Mouse (Mus musculus): Measurements from ENCODE around the gene Plxdc1. TPM values are rescaled to one million over a fixed set of nuclear protein-coding genes. Genes with fewer than 3 reads are reported as not detected.

The Plxdc1 gene
- polyA plus RNA-seq, 1 experiment from 2014 or later, result 0.38 TPM

- Histone ChIP-seq H3K4me1 (ENCODE audit: control insufficient read depth, insufficient read depth, low read length) (no peaks in the 10 kb centered on the region), H3K9ac (replicated peaks; ENCODE audit: low read depth, low read length) (no peak overlapping the region), H3K9me3 (ENCODE audit: control insufficient read depth, low read depth, low read length) (no peaks in the 10 kb centered on the region; the same call in 1 of the 2 replicates), H3K36me3 (ENCODE audit: control insufficient read depth, insufficient read depth, low read length) (no peaks in the 10 kb centered on the region), H3K4me3 (ENCODE audit: low read depth, low read length) (no peak overlapping the region), H3K4me2 (replicated peaks; ENCODE audit: low read depth, low read length) (no peak overlapping the region), H3K27ac (ENCODE audit: low read length) (no peak overlapping the region), H3K27me3 (ENCODE audit: control insufficient read depth, insufficient read depth, low read length) (no peaks in the 10 kb centered on the region)
- ATAC-seq (ENCODE audit: insufficient number of reproducible peaks, insufficient read depth, low FRiP score, low read depth), result no peak
- WGBS, result 90% methylated on average over 6 of the region's 6 CpGs
These were observed 70.2 kb downstream of the Plxdc1 start for GRCm38 (mm10) chr11:97915974-97916503.

GRCm38 (mm10) chr11:97915471-97915870, 70.8 kb downstream of the Plxdc1 start:
- WGBS, result 92% methylated on average over 2 of the region's 2 CpGs
- no peak overlapping the region for H3K4me3 ChIP-seq (ENCODE audit: low read depth, low read length)
- no peaks in the 10 kb centered on the region for H3K27me3 ChIP-seq (ENCODE audit: control insufficient read depth, insufficient read depth, low read length)
- no peak overlapping the region for H3K27ac ChIP-seq (ENCODE audit: low read length)
- H3K36me3 ChIP-seq (ENCODE audit: control insufficient read depth, insufficient read depth, low read length), result no peaks in the 10 kb centered on the region
- no peaks in the 10 kb centered on the region for H3K4me1 ChIP-seq (ENCODE audit: control insufficient read depth, insufficient read depth, low read length)
- no peak for ATAC-seq (ENCODE audit: insufficient number of reproducible peaks, insufficient read depth, low FRiP score, low read depth)
- no peak overlapping the region for H3K4me2 ChIP-seq (replicated peaks; ENCODE audit: low read depth, low read length)
- H3K9ac ChIP-seq (replicated peaks; ENCODE audit: low read depth, low read length), result no peak overlapping the region
- H3K9me3 ChIP-seq (ENCODE audit: control insufficient read depth, low read depth, low read length), result no peaks in the 10 kb centered on the region; the same call in 1 of the 2 replicates

GRCm38 (mm10) chr11:97913111-97913510, 73.1 kb downstream of the Plxdc1 start:
- H3K27me3 ChIP-seq (ENCODE audit: control insufficient read depth, insufficient read depth, low read length), result no peaks in the 10 kb centered on the region
- 79% methylated on average over 14 of the region's 14 CpGs for WGBS
- no peaks in the 10 kb centered on the region for H3K36me3 ChIP-seq (ENCODE audit: control insufficient read depth, insufficient read depth, low read length)
- H3K27ac ChIP-seq (ENCODE audit: low read length), result no peak overlapping the region
- no peak overlapping the region for H3K4me3 ChIP-seq (ENCODE audit: low read depth, low read length)
- H3K4me1 ChIP-seq (ENCODE audit: control insufficient read depth, insufficient read depth, low read length), result no peaks in the 10 kb centered on the region
- no peak for ATAC-seq (ENCODE audit: insufficient number of reproducible peaks, insufficient read depth, low FRiP score, low read depth)
- no peak overlapping the region for H3K9ac ChIP-seq (replicated peaks; ENCODE audit: low read depth, low read length)
- no peaks in the 10 kb centered on the region; the same call in 1 of the 2 replicates for H3K9me3 ChIP-seq (ENCODE audit: control insufficient read depth, low read depth, low read length)
- H3K4me2 ChIP-seq (replicated peaks; ENCODE audit: low read depth, low read length), result no peak overlapping the region

- no peak overlapping the region for H3K27ac ChIP-seq (ENCODE audit: low read length)
- H3K4me2 ChIP-seq (replicated peaks; ENCODE audit: low read depth, low read length), result no peak overlapping the region
- H3K9ac ChIP-seq (replicated peaks; ENCODE audit: low read depth, low read length), result no peak overlapping the region
- ATAC-seq (ENCODE audit: insufficient number of reproducible peaks, insufficient read depth, low FRiP score, low read depth), result no peak
- no peaks in the 10 kb centered on the region for H3K27me3 ChIP-seq (ENCODE audit: control insufficient read depth, insufficient read depth, low read length)
- H3K4me1 ChIP-seq (ENCODE audit: control insufficient read depth, insufficient read depth, low read length), result no peaks in the 10 kb centered on the region
- 89% methylated on average over 11 of the region's 11 CpGs for WGBS
- no peaks in the 10 kb centered on the region for H3K9me3 ChIP-seq (ENCODE audit: control insufficient read depth, low read depth, low read length)
- H3K36me3 ChIP-seq (ENCODE audit: control insufficient read depth, insufficient read depth, low read length), result no peaks in the 10 kb centered on the region
- H3K4me3 ChIP-seq (ENCODE audit: low read depth, low read length), result no peak overlapping the region
These were observed 77.5 kb downstream of the Plxdc1 start for GRCm38 (mm10) chr11:97908634-97909348.

GRCm38 (mm10) chr11:97907935-97908334, 78.3 kb downstream of the Plxdc1 start:
- Histone ChIP-seq H3K4me3 (ENCODE audit: low read depth, low read length) (no peak overlapping the region), H3K4me1 (ENCODE audit: control insufficient read depth, insufficient read depth, low read length) (no peaks in the 10 kb centered on the region), H3K9ac (replicated peaks; ENCODE audit: low read depth, low read length) (no peak overlapping the region), H3K9me3 (ENCODE audit: control insufficient read depth, low read depth, low read length) (no peaks in the 10 kb centered on the region), H3K36me3 (ENCODE audit: control insufficient read depth, insufficient read depth, low read length) (no peaks in the 10 kb centered on the region), H3K27me3 (ENCODE audit: control insufficient read depth, insufficient read depth, low read length) (no peaks in the 10 kb centered on the region), H3K27ac (ENCODE audit: low read length) (no peak overlapping the region), H3K4me2 (replicated peaks; ENCODE audit: low read depth, low read length) (no peak overlapping the region)
- WGBS, result 78% methylated on average over 5 of the region's 5 CpGs
- ATAC-seq (ENCODE audit: insufficient number of reproducible peaks, insufficient read depth, low FRiP score, low read depth), result no peak

- H3K27ac ChIP-seq (ENCODE audit: low read length), result no peak overlapping the region
These were observed 79.3 kb downstream of the Plxdc1 start for GRCm38 (mm10) chr11:97906905-97907304.

GRCm38 (mm10) chr11:97905941-97906340, 80.3 kb downstream of the Plxdc1 start:
- no peak for ATAC-seq (ENCODE audit: insufficient number of reproducible peaks, insufficient read depth, low FRiP score, low read depth)
- WGBS, result 45% methylated on average over 2 of the region's 2 CpGs

More at GRCm38 (mm10) chr11:97906905-97907304, 79.3 kb downstream of the Plxdc1 start:
- Histone ChIP-seq H3K27me3 (ENCODE audit: control insufficient read depth, insufficient read depth, low read length) (no peaks in the 10 kb centered on the region), H3K9me3 (ENCODE audit: control insufficient read depth, low read depth, low read length) (no peaks in the 10 kb centered on the region), H3K4me1 (ENCODE audit: control insufficient read depth, insufficient read depth, low read length) (no peaks in the 10 kb centered on the region), H3K9ac (replicated peaks; ENCODE audit: low read depth, low read length) (no peak overlapping the region), H3K36me3 (ENCODE audit: control insufficient read depth, insufficient read depth, low read length) (no peaks in the 10 kb centered on the region), H3K4me3 (ENCODE audit: low read depth, low read length) (no peak overlapping the region), H3K4me2 (replicated peaks; ENCODE audit: low read depth, low read length) (no peak overlapping the region)
- no peak for ATAC-seq (ENCODE audit: insufficient number of reproducible peaks, insufficient read depth, low FRiP score, low read depth)
- WGBS, result 85% methylated on average over 9 of the region's 9 CpGs

GRCm38 (mm10) chr11:97905540-97905939, 80.7 kb downstream of the Plxdc1 start:
- H3K9me3 ChIP-seq (ENCODE audit: control insufficient read depth, low read depth, low read length), result no peaks in the 10 kb centered on the region
- H3K4me3 ChIP-seq (ENCODE audit: low read depth, low read length), result no peak overlapping the region
- 88% methylated on average over 2 of the region's 2 CpGs for WGBS
- H3K4me2 ChIP-seq (replicated peaks; ENCODE audit: low read depth, low read length), result no peak overlapping the region
- no peaks in the 10 kb centered on the region for H3K4me1 ChIP-seq (ENCODE audit: control insufficient read depth, insufficient read depth, low read length)
- no peak for ATAC-seq (ENCODE audit: insufficient number of reproducible peaks, insufficient read depth, low FRiP score, low read depth)
- no peaks in the 10 kb centered on the region for H3K27me3 ChIP-seq (ENCODE audit: control insufficient read depth, insufficient read depth, low read length)
- no peaks in the 10 kb centered on the region for H3K36me3 ChIP-seq (ENCODE audit: control insufficient read depth, insufficient read depth, low read length)
- no peak overlapping the region for H3K9ac ChIP-seq (replicated peaks; ENCODE audit: low read depth, low read length)
- H3K27ac ChIP-seq (ENCODE audit: low read length), result no peak overlapping the region

More at GRCm38 (mm10) chr11:97905941-97906340, 80.3 kb downstream of the Plxdc1 start:
- Histone ChIP-seq H3K27ac (ENCODE audit: low read length) (no peak overlapping the region), H3K9me3 (ENCODE audit: control insufficient read depth, low read depth, low read length) (no peaks in the 10 kb centered on the region), H3K27me3 (ENCODE audit: control insufficient read depth, insufficient read depth, low read length) (no peaks in the 10 kb centered on the region), H3K4me3 (ENCODE audit: low read depth, low read length) (no peak overlapping the region), H3K4me1 (ENCODE audit: control insufficient read depth, insufficient read depth, low read length) (no peaks in the 10 kb centered on the region), H3K9ac (replicated peaks; ENCODE audit: low read depth, low read length) (no peak overlapping the region), H3K36me3 (ENCODE audit: control insufficient read depth, insufficient read depth, low read length) (no peaks in the 10 kb centered on the region), H3K4me2 (replicated peaks; ENCODE audit: low read depth, low read length) (no peak overlapping the region)
